Mouse (Mus musculus) megakaryocyte progenitor cell, adult 5-6 weeks (primary cell): Measurements from ENCODE around the gene Cntn5. TPM values are rescaled to one million over a fixed set of nuclear protein-coding genes. Genes with fewer than 3 reads are reported as not detected.

Experiments used
- ATAC-seq: replicated peaks from 2 replicates; pipeline ENCODE4 v1.8.0; 2016; ENCODE audit warnings: mild to moderate bottlenecking, moderate TSS enrichment, inconsistent platforms; ENCODE audit not compliant: poor library complexity
- total RNA-seq, 2 experiments: library from RNA; stranded (forward) in 1 of 2; stranded (reverse) in 1 of 2; fragments of 157-497, 149-512 nt in 1 of 2; fragments of 200-1000 nt in 1 of 2; gene quantifications; 2 replicates each; pipeline versions ENCODE4 v1.2.3 to v1.2.4; 2015 to 2017

Gene Cntn5
- total RNA-seq (2015), result not detected in 2 replicates
- not detected in 2 replicates for total RNA-seq (2017)

- no peak for ATAC-seq
Observed at GRCm38 (mm10) chr9:10904616-10905363, at the start of gene Cntn5. Gene Cntn5, minus strand, starts transcription at chr9:10904775.

GRCm38 (mm10) chr9:10950470-10950869, 45.9 kb upstream of the Cntn5 start:
- ATAC-seq, result no peak

- ATAC-seq, result peak; percentile 93
Observed at GRCm38 (mm10) chr9:10909573-10909972, 5.0 kb upstream of the Cntn5 start.

GRCm38 (mm10) chr9:10905696-10906095, 1.1 kb upstream of the Cntn5 start:
- ATAC-seq, result no peak

- no peak for ATAC-seq
Observed at GRCm38 (mm10) chr9:10879758-10880157, 24.8 kb downstream of the Cntn5 start.

GRCm38 (mm10) chr9:10873881-10874280, 30.7 kb downstream of the Cntn5 start:
- ATAC-seq, result no peak

- no peak for ATAC-seq
Observed at GRCm38 (mm10) chr9:10856204-10856892, 48.2 kb downstream of the Cntn5 start.

GRCm38 (mm10) chr9:10816711-10817110, 87.9 kb downstream of the Cntn5 start:
- ATAC-seq, result no peak

GRCm38 (mm10) chr9:10797158-10797557, 107.4 kb downstream of the Cntn5 start:
- ATAC-seq, result no peak

GRCm38 (mm10) chr9:10795102-10795501, 109.5 kb downstream of the Cntn5 start:
- ATAC-seq, result no peak

- ATAC-seq, result no peak
Observed at GRCm38 (mm10) chr9:10731878-10732277, 172.7 kb downstream of the Cntn5 start.

GRCm38 (mm10) chr9:10724191-10724590, 180.4 kb downstream of the Cntn5 start:
- ATAC-seq, result no peak

GRCm38 (mm10) chr9:10722121-10722520, 182.5 kb downstream of the Cntn5 start:
- ATAC-seq, result no peak

- no peak for ATAC-seq
Observed at GRCm38 (mm10) chr9:10718986-10719385, 185.6 kb downstream of the Cntn5 start.

- ATAC-seq, result no peak
Observed at GRCm38 (mm10) chr9:10713641-10714040, 190.9 kb downstream of the Cntn5 start.

GRCm38 (mm10) chr9:10681646-10682045, 222.9 kb downstream of the Cntn5 start:
- no peak for ATAC-seq

GRCm38 (mm10) chr9:10681181-10681580, 223.4 kb downstream of the Cntn5 start:
- no peak for ATAC-seq

- ATAC-seq, result no peak
Observed at GRCm38 (mm10) chr9:10668676-10669075, 235.9 kb downstream of the Cntn5 start.

- no peak for ATAC-seq
Observed at GRCm38 (mm10) chr9:10667438-10667837, 237.1 kb downstream of the Cntn5 start.

GRCm38 (mm10) chr9:10665756-10666155, 238.8 kb downstream of the Cntn5 start:
- ATAC-seq, result no peak

- ATAC-seq, result no peak
Observed at GRCm38 (mm10) chr9:10663101-10663500, 241.5 kb downstream of the Cntn5 start.

GRCm38 (mm10) chr9:10659478-10659877, 245.1 kb downstream of the Cntn5 start:
- no peak for ATAC-seq
